Mouse (Mus musculus) midbrain, embryonic 10.5 days (tissue): ENCODE measurements at regions not wholly inside any gene's neighbourhood (a gene's known extent, or its start where the extent isn't known, plus 50 kb on each side); places are given as distances from the start of the nearest gene placed in this dataset.
"Not testable (repeated sequence)": the region's sequence is repeated elsewhere in the genome, so short reads cannot be mapped to it uniquely, and the experiment has no call there.

Experiments
- DNase-seq: peaks from one replicate; pipeline ENCODE4 v3.0.0-alpha.2; 2017; ENCODE audit warnings: low spot score
- H3K27ac ChIP-seq: fragments of 300-500 bp; sonication (generic); replicated peaks from 2 replicates; pipeline ENCODE4 v1.5.1; 2016; ENCODE audit warnings: mild to moderate bottlenecking
- H3K27me3 ChIP-seq: fragments of 300-500 bp; sonication (generic); 2 replicates; pipeline ENCODE4 v1.6.1; 2016; ENCODE audit warnings: low read depth, mild to moderate bottlenecking; ENCODE audit not compliant: poor library complexity, severe bottlenecking
- H3K36me3 ChIP-seq: fragments of 300-500 bp; sonication (generic); 2 replicates; pipeline ENCODE4 v1.6.1; 2016; ENCODE audit warnings: mild to moderate bottlenecking, moderate library complexity
- H3K4me1 ChIP-seq: fragments of 300-500 bp; sonication (generic); 2 replicates; pipeline ENCODE4 v1.6.1; 2016
- H3K4me3 ChIP-seq: fragments of 300-500 bp; sonication (generic); 2 replicates; pipeline ENCODE4 v1.5.1; 2016; ENCODE audit warnings: mild to moderate bottlenecking, moderate library complexity
- H3K9me3 ChIP-seq: fragments of 300-500 bp; sonication (generic); replicated peaks from 2 replicates; pipeline ENCODE4 v1.6.1; 2016; ENCODE audit warnings: mild to moderate bottlenecking
- WGBS: fragments of 180-500 bp; shearing (Covaris S2); methylation state at CpG from one replicate; pipeline ENCODE4 v1.1.7; 2016; 5-methylcytosine and 5-hydroxymethylcytosine counted together

DNA sequence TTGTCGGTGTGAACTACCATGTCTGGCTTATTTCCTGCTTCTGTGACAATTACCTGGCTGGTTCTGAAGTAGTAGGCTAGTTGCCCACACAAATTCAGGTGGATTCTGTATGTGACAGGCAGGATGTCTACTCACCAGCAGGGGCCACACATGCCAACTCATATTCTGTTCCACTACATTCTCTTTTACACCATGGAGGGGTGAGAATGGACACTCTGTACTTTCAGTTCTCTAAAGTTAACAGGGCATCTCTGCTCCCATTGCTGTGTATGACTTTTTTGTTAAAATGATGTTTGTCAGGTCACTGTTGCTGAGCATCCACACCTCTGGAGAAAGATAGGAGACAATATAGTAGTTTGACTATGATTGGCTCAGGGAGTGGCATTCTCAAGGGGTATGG, 232.3 kb upstream of the Thrb start:
- no peak for DNase-seq
- Histone ChIP-seq H3K27me3 (no peaks in the 10 kb centered on the region), H3K4me1 (no peaks in the 10 kb centered on the region), H3K36me3 (no peaks in the 10 kb centered on the region), H3K27ac (no peak overlapping the region), H3K4me3 (no peak overlapping the region), H3K9me3 (no peaks in the 10 kb centered on the region)
- WGBS = 90% methylated on average over 1 of the region's 1 CpGs

- DNase-seq = no peak
- Histone ChIP-seq H3K36me3 (no peaks in the 10 kb centered on the region), H3K4me3 (no peak overlapping the region), H3K27ac (no peak overlapping the region), H3K27me3 (no peaks in the 10 kb centered on the region), H3K9me3 (no peaks in the 10 kb centered on the region), H3K4me1 (no peaks in the 10 kb centered on the region)
- WGBS = 93% methylated on average over 3 of the region's 3 CpGs
Observed at GRCm38 (mm10) chr14:17429157-17429556, 230.9 kb upstream of the Thrb start.

DNA sequence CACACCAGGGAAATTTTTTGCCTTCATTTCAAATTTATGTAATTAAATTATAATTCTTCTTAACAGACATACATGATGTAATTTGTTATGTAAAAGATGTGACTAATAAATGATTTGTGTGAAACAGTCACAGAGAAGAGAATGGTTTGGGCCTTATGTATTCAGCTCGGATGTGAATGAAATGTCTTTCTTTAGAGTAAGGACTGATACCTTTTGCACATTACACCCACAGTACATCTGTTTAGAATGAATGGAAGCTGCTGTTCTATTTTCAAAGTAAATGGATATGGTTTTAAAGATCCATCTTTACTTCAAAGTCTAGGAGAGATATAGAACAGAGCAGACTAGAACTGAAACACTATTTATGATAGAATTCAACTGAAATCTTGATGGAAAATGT, 226.7 kb upstream of the Thrb start:
- no peak for DNase-seq
- WGBS = 88% methylated on average over 1 of the region's 1 CpGs

GRCm38 (mm10) chr14:17457946-17458345, 202.1 kb upstream of the Thrb start:
- H3K27ac ChIP-seq = no peak overlapping the region
- H3K27me3 ChIP-seq = no peaks in the 10 kb centered on the region
- H3K36me3 ChIP-seq = no peaks in the 10 kb centered on the region
- H3K4me1 ChIP-seq = no peaks in the 10 kb centered on the region
- H3K4me3 ChIP-seq = no peak overlapping the region
- H3K9me3 ChIP-seq = no peaks in the 10 kb centered on the region
- DNase-seq = no peak
- whole genome bisulfite sequencing = 82% methylated on average over 2 of the region's 2 CpGs

More for the DNA sequence above, 226.7 kb upstream of the Thrb start:
- Histone ChIP-seq H3K9me3 (no peaks in the 10 kb centered on the region), H3K4me1 (no peaks in the 10 kb centered on the region), H3K4me3 (no peak overlapping the region), H3K36me3 (no peaks in the 10 kb centered on the region), H3K27ac (no peak overlapping the region), H3K27me3 (no peaks in the 10 kb centered on the region)

GRCm38 (mm10) chr14:17478963-17479362, 181.1 kb upstream of the Thrb start:
- Histone ChIP-seq H3K27ac (no peak overlapping the region), H3K4me1 (no peaks in the 10 kb centered on the region), H3K36me3 (no peaks in the 10 kb centered on the region), H3K27me3 (no peaks in the 10 kb centered on the region), H3K4me3 (no peak overlapping the region), H3K9me3 (no peaks in the 10 kb centered on the region)
- WGBS = 87% methylated on average over 1 of the region's 1 CpGs
- no peak for DNase-seq

DNA sequence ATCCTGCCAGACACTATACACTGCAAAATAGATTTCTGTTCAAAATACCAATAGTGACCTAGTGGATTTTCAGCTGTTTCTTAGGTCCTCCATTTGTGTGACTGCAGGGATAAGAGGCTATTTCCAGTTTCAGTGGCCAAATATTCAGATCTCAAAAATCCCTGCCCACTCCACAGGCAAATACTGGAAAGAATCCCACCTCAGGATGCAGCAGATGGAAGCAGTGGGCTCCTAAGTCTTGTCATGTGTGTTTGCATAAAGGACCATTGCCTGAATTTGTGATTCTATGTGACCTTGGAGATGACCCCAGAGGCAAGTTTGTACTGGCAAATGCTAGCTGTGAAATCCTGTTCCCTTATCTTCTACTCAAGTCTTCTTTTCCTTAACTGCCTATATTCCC, 175.2 kb upstream of the Thrb start:
- no peaks in the 10 kb centered on the region for H3K36me3 ChIP-seq
- no peak overlapping the region for H3K27ac ChIP-seq
- H3K9me3 ChIP-seq = no peaks in the 10 kb centered on the region

DNA sequence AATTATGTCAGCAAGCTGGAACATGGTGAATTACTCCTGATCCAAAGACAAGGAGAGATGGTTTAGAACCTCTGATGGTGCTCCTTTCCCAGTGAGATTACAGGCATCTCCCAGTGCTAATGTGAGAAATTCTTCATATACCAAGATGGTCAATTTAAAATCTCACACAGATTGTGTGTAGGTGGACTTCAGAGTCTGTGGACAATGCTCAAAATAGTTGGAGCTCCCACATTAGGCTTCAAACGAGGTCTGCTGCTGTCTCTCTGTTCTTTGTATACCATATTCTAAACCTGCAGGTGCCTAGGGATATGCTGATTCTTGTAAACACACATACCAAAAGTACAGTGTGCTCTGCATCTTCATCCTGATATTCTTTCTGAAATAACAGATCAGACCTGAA, 146.3 kb upstream of the Thrb start:
- H3K4me3 ChIP-seq = no peak overlapping the region
- H3K27ac ChIP-seq = no peak overlapping the region
- H3K9me3 ChIP-seq = no peaks in the 10 kb centered on the region
- no peak for DNase-seq
- WGBS = 56% methylated on average over 1 of the region's 1 CpGs
- H3K27me3 ChIP-seq = no peaks in the 10 kb centered on the region
- no peaks in the 10 kb centered on the region for H3K4me1 ChIP-seq
- H3K36me3 ChIP-seq = no peaks in the 10 kb centered on the region

More for the DNA sequence above, 175.2 kb upstream of the Thrb start:
- Histone ChIP-seq H3K4me1 (no peaks in the 10 kb centered on the region), H3K4me3 (no peak overlapping the region), H3K27me3 (no peaks in the 10 kb centered on the region)
- no peak for DNase-seq

DNA sequence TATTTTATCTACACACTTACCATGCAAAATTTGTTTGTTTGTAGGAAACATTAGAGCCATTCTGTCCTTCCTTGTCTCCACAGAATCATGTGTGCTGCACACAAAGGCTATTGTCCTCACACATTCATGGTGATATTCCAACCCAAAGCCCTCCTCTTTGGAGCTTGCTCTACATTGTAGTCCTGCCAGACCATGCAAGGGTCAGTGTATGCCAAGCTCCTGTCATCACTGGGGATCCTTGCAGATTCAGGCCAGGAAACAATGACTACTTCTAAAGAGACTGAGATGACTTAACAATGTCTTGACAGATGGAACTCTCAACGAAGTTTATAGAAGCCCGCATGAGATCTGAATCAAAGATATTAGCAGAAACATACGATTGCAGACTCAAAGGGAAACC, 137.4 kb upstream of the Thrb start:
- Histone ChIP-seq H3K4me3 (no peak overlapping the region), H3K27me3 (no peaks in the 10 kb centered on the region), H3K36me3 (no peaks in the 10 kb centered on the region), H3K9me3 (no peaks in the 10 kb centered on the region), H3K27ac (no peak overlapping the region), H3K4me1 (no peaks in the 10 kb centered on the region)
- 90% methylated on average over 3 of the region's 3 CpGs for WGBS
- DNase-seq = no peak

DNA sequence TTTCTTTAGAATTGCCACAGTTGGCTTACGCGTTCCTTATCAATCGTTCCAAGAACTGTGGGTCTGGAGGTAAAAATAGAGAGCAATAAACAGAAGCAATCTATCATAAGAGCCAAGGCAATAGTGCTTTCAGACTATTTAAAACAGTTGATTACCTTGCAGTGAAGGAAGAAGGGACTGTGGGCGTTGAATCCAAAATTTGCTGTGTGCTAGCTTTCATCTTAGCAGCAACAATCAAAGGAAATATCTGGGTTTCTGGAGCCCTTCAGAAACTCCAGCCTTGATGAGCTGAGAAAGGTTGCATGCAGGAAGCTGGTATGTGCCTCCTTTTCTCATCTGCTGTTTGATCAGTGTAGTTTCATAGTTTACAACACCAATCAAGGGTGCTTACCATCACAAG, 136.1 kb upstream of the Thrb start:
- Histone ChIP-seq H3K36me3 (no peaks in the 10 kb centered on the region), H3K27ac (no peak overlapping the region), H3K9me3 (no peaks in the 10 kb centered on the region), H3K4me1 (no peaks in the 10 kb centered on the region), H3K27me3 (no peaks in the 10 kb centered on the region), H3K4me3 (no peak overlapping the region)
- 96% methylated on average over 4 of the region's 4 CpGs for WGBS
- no peak for DNase-seq

GRCm38 (mm10) chr14:17539322-17539721, 120.7 kb upstream of the Thrb start:
- Histone ChIP-seq H3K4me1 (no peaks in the 10 kb centered on the region), H3K4me3 (no peak overlapping the region), H3K27ac (no peak overlapping the region), H3K36me3 (no peaks in the 10 kb centered on the region), H3K9me3 (no peaks in the 10 kb centered on the region), H3K27me3 (no peaks in the 10 kb centered on the region)
- no peak for DNase-seq
- 86% methylated on average over 1 of the region's 1 CpGs for WGBS

- DNase-seq = no peak
- Histone ChIP-seq H3K27ac (no peak overlapping the region), H3K27me3 (no peaks in the 10 kb centered on the region), H3K4me3 (no peak overlapping the region), H3K36me3 (no peaks in the 10 kb centered on the region), H3K9me3 (no peaks in the 10 kb centered on the region), H3K4me1 (no peaks in the 10 kb centered on the region)
- 89% methylated on average over 1 of the region's 1 CpGs for WGBS
Observed at GRCm38 (mm10) chr14:17556458-17556857, 103.6 kb upstream of the Thrb start.

DNA sequence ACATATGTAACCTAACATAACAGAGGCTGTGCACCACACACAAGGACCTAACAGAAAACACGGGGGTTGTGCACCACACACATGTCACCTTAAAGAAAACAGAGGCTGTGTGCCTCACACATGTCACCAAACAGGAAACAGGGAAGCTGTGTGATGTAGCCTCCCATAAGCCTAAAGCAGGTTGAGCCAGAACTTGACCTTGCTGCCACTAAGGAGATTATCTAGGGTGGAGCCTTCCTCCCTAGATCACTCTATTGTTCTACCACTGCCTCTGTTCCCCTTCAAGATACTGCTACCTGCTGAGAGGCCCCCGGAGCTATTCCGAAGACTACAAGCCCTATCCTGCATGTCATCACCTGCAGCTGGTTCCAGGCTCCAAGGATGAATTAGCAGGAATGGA, 100.1 kb upstream of the Thrb start:
- not testable (repeated sequence) for H3K9me3 ChIP-seq, DNase-seq, H3K36me3 ChIP-seq, H3K27ac ChIP-seq, H3K4me3 ChIP-seq, H3K4me1 ChIP-seq, H3K27me3 ChIP-seq
- 48% methylated on average over 3 of the region's 3 CpGs for WGBS

DNA sequence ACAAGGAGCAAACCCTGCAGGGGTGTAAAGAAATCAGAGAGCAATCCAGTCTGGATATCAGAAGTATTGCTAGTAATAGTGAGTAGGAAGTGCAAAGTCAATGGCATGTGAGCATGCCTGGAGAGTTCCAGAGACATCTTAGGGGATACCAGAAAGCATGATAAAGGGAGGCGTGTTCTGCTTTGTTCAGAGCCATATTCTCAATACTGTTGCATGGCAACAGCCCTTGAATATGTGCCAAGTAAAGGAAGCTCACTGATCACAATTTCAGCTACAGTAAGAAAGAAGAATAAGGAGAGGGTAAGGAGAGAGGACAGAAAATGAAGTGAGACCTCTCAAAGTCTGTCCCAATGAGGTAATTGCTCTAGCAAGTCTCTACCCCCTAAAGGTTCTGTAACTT, 92.1 kb upstream of the Thrb start:
- H3K4me3 ChIP-seq = no peak overlapping the region
- H3K4me1 ChIP-seq = no peaks in the 10 kb centered on the region
- H3K9me3 ChIP-seq = no peaks in the 10 kb centered on the region
- WGBS = 88% methylated on average over 1 of the region's 1 CpGs
- H3K27ac ChIP-seq = no peak overlapping the region
- DNase-seq = no peak
- H3K27me3 ChIP-seq = no peaks in the 10 kb centered on the region
- no peaks in the 10 kb centered on the region for H3K36me3 ChIP-seq

- no peak overlapping the region for H3K4me3 ChIP-seq
- 85% methylated on average over 2 of the region's 2 CpGs for WGBS
- no peak for DNase-seq
- H3K4me1 ChIP-seq = no peaks in the 10 kb centered on the region
- H3K27me3 ChIP-seq = no peaks in the 10 kb centered on the region
- no peak overlapping the region for H3K27ac ChIP-seq
- H3K36me3 ChIP-seq = no peaks in the 10 kb centered on the region
- H3K9me3 ChIP-seq = no peaks in the 10 kb centered on the region
Observed at GRCm38 (mm10) chr14:17569087-17569636, 90.9 kb upstream of the Thrb start.
